Mouse (Mus musculus) CH12.LX (cell line): ENCODE results near the gene Pla2g1b. TPM values are rescaled to one million over a fixed set of nuclear protein-coding genes. Genes with fewer than 3 reads are reported as not detected.

Experiments used
- DNase-seq: peaks from one replicate; pipeline ENCODE4 v3.0.0-alpha.2; 2013; ENCODE audit errors: extremely low read depth
- H3K27ac ChIP-seq: 2 replicates; pipeline ENCODE4 v1.5.1; 2012; ENCODE audit warnings: low read depth, mild to moderate bottlenecking, control low read depth, moderate library complexity; ENCODE audit not compliant: insufficient read depth
- H3K27me3 ChIP-seq: replicated peaks from 2 replicates; pipeline ENCODE3; 2012; ENCODE audit warnings: inconsistent platforms
- H3K36me3 ChIP-seq, 2 experiments: replicated peaks in 1 of 2; 2 replicates each; pipeline versions ENCODE3 to v1.6.1; 2012; ENCODE audit warnings: inconsistent platforms in 1 of 2, low read length in 1 of 2, mild to moderate bottlenecking in 1 of 2, mixed read lengths in 1 of 2, moderate library complexity in 1 of 2; ENCODE audit not compliant: control insufficient read depth in 1 of 2, insufficient read depth in 1 of 2
- H3K4me1 ChIP-seq, 2 experiments: 2 replicates each; pipeline ENCODE4 v1.6.1; 2012; ENCODE audit warnings: inconsistent platforms in 1 of 2, moderate library complexity in 1 of 2; ENCODE audit not compliant: insufficient read depth in 2 of 2, control insufficient read depth in 1 of 2
- H3K4me2 ChIP-seq: 2 replicates; pipeline ENCODE4 v1.6.1; 2012; ENCODE audit warnings: low read depth, mild to moderate bottlenecking, control low read depth; ENCODE audit not compliant: poor library complexity, insufficient read depth, severe bottlenecking
- H3K4me3 ChIP-seq, 3 experiments: fragments of 150-350 bp in 1 of 3; sonication (generic) in 1 of 3; replicated peaks in 1 of 3; 2 replicates each; pipeline versions ENCODE3 to v1.5.1; 2011 to 2012; ENCODE audit warnings: low read depth in 2 of 3, low read length in 2 of 3, mild to moderate bottlenecking in 2 of 3, moderate library complexity in 2 of 3, control low read depth in 1 of 3, improper control_type of control experiment in 1 of 3, inconsistent platforms in 1 of 3, mixed read lengths in 1 of 3; ENCODE audit not compliant: poor library complexity in 1 of 3
- H3K79me2 ChIP-seq: replicated peaks from 2 replicates; pipeline ENCODE4 v1.6.1; 2012; ENCODE audit warnings: mild to moderate bottlenecking, moderate library complexity; ENCODE audit not compliant: control insufficient read depth, poor library complexity, insufficient read depth, severe bottlenecking; ENCODE audit errors: extremely low read depth
- H3K9ac ChIP-seq: 2 replicates; pipeline ENCODE4 v1.6.1; 2012; ENCODE audit warnings: low read depth, mild to moderate bottlenecking, control low read depth, moderate library complexity; ENCODE audit not compliant: insufficient read depth
- H3K9me3 ChIP-seq: replicated peaks from 2 replicates; pipeline ENCODE3; 2012; ENCODE audit warnings: low read length, inconsistent platforms, mixed read lengths
- BHLHE40 ChIP-seq: IDR thresholded peaks from 2 replicates; pipeline ENCODE4 v1.6.1; 2011; ENCODE audit warnings: mild to moderate bottlenecking, low read depth, low read length, improper control_type of control experiment
- CHD1 ChIP-seq: IDR thresholded peaks from 2 replicates; pipeline ENCODE4 v1.6.1; 2012; ENCODE audit warnings: low read depth, low read length, improper control_type of control experiment, inconsistent platforms
- CHD2 ChIP-seq: IDR thresholded peaks from 2 replicates; pipeline ENCODE4 v1.6.1; 2011; ENCODE audit warnings: low read length, improper control_type of control experiment
- CTCF ChIP-seq, 2 experiments: IDR thresholded peaks in 1 of 2; conservative IDR thresholded peaks in 1 of 2; 2 replicates each; pipeline ENCODE4 v1.5.1; 2011 to 2012; ENCODE audit warnings: low read depth in 2 of 2, low read length in 2 of 2, improper control_type of control experiment in 1 of 2, inconsistent platforms in 1 of 2, mild to moderate bottlenecking in 1 of 2, moderate library complexity in 1 of 2
- E2F4 ChIP-seq: IDR thresholded peaks from 2 replicates; pipeline ENCODE4 v1.6.1; 2011; ENCODE audit warnings: low read depth, low read length, improper control_type of control experiment; ENCODE audit not compliant: insufficient replicate concordance
- GABPA ChIP-seq: IDR thresholded peaks from 2 replicates; pipeline ENCODE4 v1.6.1; 2012; ENCODE audit warnings: low read depth, low read length, improper control_type of control experiment, inconsistent platforms; ENCODE audit not compliant: insufficient replicate concordance
- IRF4 ChIP-seq: IDR thresholded peaks from 2 replicates; pipeline ENCODE4 v1.6.1; 2014; ENCODE audit warnings: low read depth, mild to moderate bottlenecking, inconsistent platforms, low read length, improper control_type of control experiment
- KAT2A ChIP-seq: IDR thresholded peaks from 2 replicates; pipeline ENCODE4 v1.6.1; 2012; ENCODE audit warnings: low read length, improper control_type of control experiment, inconsistent platforms; ENCODE audit not compliant: insufficient replicate concordance
- MXI1 ChIP-seq: IDR thresholded peaks from 2 replicates; pipeline ENCODE4 v1.6.1; 2011; ENCODE audit warnings: mild to moderate bottlenecking, low read depth, low read length, improper control_type of control experiment
- NRF1 ChIP-seq: IDR thresholded peaks from 2 replicates; pipeline ENCODE4 v1.6.1; 2014; ENCODE audit warnings: low read depth, mild to moderate bottlenecking, inconsistent platforms, low read length, improper control_type of control experiment, moderate library complexity
- SIN3A ChIP-seq: IDR thresholded peaks from 2 replicates; pipeline ENCODE4 v1.6.1; 2012; ENCODE audit warnings: low read length, improper control_type of control experiment, inconsistent platforms
- ZC3H11A ChIP-seq: IDR thresholded peaks from 2 replicates; pipeline ENCODE4 v1.6.1; 2012; ENCODE audit warnings: low read depth, mild to moderate bottlenecking, inconsistent platforms, low read length, improper control_type of control experiment
- dilution Hi-C: fragments of 300-500 bp; cut with MboI; formaldehyde crosslinking; loops from 2 replicates; pipeline ENCODE4 v1.14.3; 2020; ENCODE audit warnings: low sequenced_read_pairs; ENCODE audit not compliant: extremely low pct_unique_long_range_greater_than_20kb, extremely low pct_ligation_motif_present
- in situ Hi-C: fragments of 300-500 bp; cut with MboI; formaldehyde crosslinking; loops from 3 replicates; pipeline ENCODE4 v1.14.3; 2019; ENCODE audit warnings: low sequenced_read_pairs, low pct_ligation_motif_present, low pct_unique_long_range_greater_than_20kb, mixed read lengths
- polyA plus RNA-seq: library from polyadenylated mRNA; unstranded; fragments of >175 nt; gene quantifications from 2 replicates; pipeline ENCODE4 v1.2.1, GENCODE M21; 2012; ENCODE audit warnings: low read depth; ENCODE audit not compliant: insufficient read length
- total RNA-seq, 2 experiments: library from RNA; depleted of rRNA; stranded (reverse); fragments of 300-350 nt in 1 of 2; fragments of >200 nt in 1 of 2; gene quantifications; 2 replicates each; pipeline ENCODE4 v1.2.3; 2012 to 2014

The Pla2g1b gene
- total and polyA plus RNA-seq, 3 experiments: not detected

DNA sequence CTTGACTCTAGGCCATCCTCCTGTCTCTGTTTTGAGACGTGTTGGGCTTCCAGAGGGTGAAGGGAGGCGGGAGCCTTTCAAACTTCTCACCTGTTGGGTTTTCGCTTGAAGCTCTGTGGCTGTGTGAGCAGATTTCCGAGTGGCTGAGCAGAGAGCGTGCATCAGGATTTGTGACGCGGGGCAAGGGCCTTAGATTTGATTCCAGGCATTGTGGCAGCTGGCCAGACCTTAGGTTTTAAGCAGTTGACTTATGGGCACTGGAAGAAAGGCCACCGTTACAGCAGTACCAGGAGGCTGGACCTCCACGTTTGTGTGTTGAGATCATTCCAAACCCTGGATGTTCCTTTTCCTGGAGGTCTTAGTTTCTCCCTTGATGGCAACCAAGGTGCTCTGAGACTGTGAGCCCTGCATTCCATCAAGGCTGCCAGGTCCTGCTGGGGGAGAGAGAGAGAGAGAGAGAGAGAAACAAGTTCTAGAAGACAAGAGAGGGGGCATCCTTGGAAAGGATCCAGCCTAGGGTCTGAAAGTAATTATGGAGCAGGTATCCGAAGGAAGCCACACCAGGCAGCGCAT is 31.7 kb upstream of the Pla2g1b start:
- Histone ChIP-seq H3K9ac (no peak overlapping the region), H3K4me3 (no peak overlapping the region), H3K27me3 (no peaks in the 10 kb centered on the region), H3K4me2 (no peak overlapping the region), H3K9me3 (no peaks in the 10 kb centered on the region), H3K4me1 (peaks cover 7 to 47% of the 10 kb centered on the region in 2 experiments), H3K36me3 (peaks cover 0 to 12% of the 10 kb centered on the region in 2 experiments), H3K27ac (no peak overlapping the region), H3K79me2 (no peaks in the 10 kb centered on the region)
- in situ Hi-C loops (no loop called here), dilution Hi-C loops (no loop called here)
- DNase-seq: no peak
- TF ChIP-seq SIN3A: no peak
- no peak for TF ChIP-seq IRF4
- no peak for TF ChIP-seq GABPA
- TF ChIP-seq MXI1: no peak
- no peak for TF ChIP-seq CTCF (conservative IDR thresholded peaks at IDR 0.05 in 1 of 2, IDR thresholded peaks at IDR 0.05 in 1 of 2; ENCODE audit: low read depth in 2 of 2, low read length in 2 of 2)
- no peak for TF ChIP-seq E2F4
- no peak for TF ChIP-seq CHD1
- no peak for TF ChIP-seq ZC3H11A
- TF ChIP-seq NRF1: no peak
- no peak for TF ChIP-seq KAT2A

DNA sequence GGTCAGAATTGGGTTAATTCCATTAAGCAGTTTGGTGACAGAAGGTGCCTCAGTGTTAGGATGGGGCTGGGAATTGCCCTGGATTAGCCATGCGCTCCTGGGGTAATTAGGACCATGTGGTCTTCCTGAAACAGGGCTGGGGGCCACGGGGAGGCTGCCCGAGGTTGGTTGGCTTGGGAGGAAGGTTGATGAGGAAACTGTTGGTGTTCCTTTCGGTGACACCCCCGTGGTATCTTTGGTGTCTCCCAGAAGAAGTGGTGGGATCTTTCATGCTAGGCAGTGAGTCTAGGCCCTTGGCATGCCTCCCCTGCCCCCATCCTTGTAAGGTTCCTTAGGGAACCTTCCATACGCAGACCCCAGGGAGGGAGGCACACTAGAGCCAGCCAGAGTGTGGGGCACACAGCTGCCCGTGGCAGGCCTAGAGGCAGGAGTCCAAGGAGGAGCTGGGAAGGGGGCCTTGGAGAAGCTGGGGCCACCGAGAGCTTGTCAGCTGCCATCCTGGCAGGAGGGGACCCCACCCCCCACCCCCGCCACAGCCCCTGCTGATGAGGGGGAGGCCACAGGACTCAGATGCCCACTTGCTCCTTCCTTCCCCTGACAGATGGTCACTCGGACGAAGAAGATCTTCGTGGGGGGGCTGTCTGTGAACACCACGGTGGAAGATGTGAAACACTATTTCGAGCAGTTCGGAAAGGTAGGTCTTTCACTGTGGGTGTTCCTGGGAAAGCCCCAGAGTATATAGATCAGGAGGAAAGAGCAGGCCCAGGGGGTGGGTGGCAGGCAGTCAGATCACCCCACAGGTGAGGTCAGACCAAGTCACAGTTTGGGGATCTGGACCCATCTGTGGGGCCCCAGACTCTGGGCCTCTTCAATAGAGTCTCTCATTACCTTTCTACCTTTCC is 31.0 kb upstream of the Pla2g1b start:
- no peak overlapping the region for H3K9ac ChIP-seq
- H3K36me3 ChIP-seq: peaks cover 0 to 12% of the 10 kb centered on the region in 2 experiments
- H3K4me1 ChIP-seq: peaks cover 7 to 47% of the 10 kb centered on the region in 2 experiments
- TF ChIP-seq BHLHE40 (0 out of 2 replicates have a peak, but pooled peaks have one; percentile 34), CHD2 (no peak)
- no peak for DNase-seq
- in situ Hi-C loops (no loop called here), dilution Hi-C loops (no loop called here)
- H3K27me3 ChIP-seq: no peaks in the 10 kb centered on the region
- H3K27ac ChIP-seq: no peak overlapping the region
- H3K9me3 ChIP-seq: no peaks in the 10 kb centered on the region
- no peaks in the 10 kb centered on the region for H3K79me2 ChIP-seq
- H3K4me3 ChIP-seq: no peak overlapping the region
- 0 out of 2 replicates have a peak overlapping the region, but pooled peaks have one; percentile 12 for H3K4me2 ChIP-seq
